Mouse (Mus musculus): ENCODE results near the gene Heatr3. TPM values are rescaled to one million over a fixed set of nuclear protein-coding genes. Genes with fewer than 3 reads are reported as not detected.

Heatr3 gene
- polyA plus RNA-seq, 1 experiment from 2014 or later: 13.5 TPM

- H3K27ac ChIP-seq (ENCODE audit: low read length): no peak overlapping the region
- peak; percentile 23 for TF ChIP-seq CTCF (IDR thresholded peaks at IDR 0.05)
- no peak for TF ChIP-seq EP300 (IDR thresholded peaks at IDR 0.05)
Measured at GRCm38 (mm10) chr8:88109241-88109640, 28.4 kb upstream of the Heatr3 start.

GRCm38 (mm10) chr8:88118456-88119036 is 19.1 kb upstream of the Heatr3 start, which contains the start of gene Cnep1r1:
Cnep1r1 (plus strand) TSS chr8:88118769.
- peak within 1 kb of the TSS; percentile 91 for H3K4me3 ChIP-seq (ENCODE audit: low read depth, low read length)
- H3K4me1 ChIP-seq (ENCODE audit: insufficient read depth, low read depth, low read length): no peaks in the 10 kb centered on the region; the same call in 1 of the 2 replicates
- no peaks in the 10 kb centered on the region for H3K36me3 ChIP-seq (ENCODE audit: insufficient read depth, low read length)
- TF ChIP-seq CTCF (IDR thresholded peaks at IDR 0.05) (peak; percentile 86), EP300 (IDR thresholded peaks at IDR 0.05) (peak; percentile 52; the same call in 1 of the 2 replicates)
- peak within 1 kb of the TSS; percentile 87 for H3K9ac ChIP-seq (replicated peaks; ENCODE audit: low read depth)
- DNase-seq (ENCODE audit: low spot score) (peak; percentile 98), ATAC-seq (peak; percentile 100)
- 1% methylated on average over 46 of the region's 49 CpGs for WGBS
- peak within 1 kb of the TSS; percentile 86 for H3K27ac ChIP-seq (ENCODE audit: low read length)
- peak within 1 kb of the TSS; percentile 68 for H3K4me2 ChIP-seq (replicated peaks; ENCODE audit: low read depth, low read length)
- H3K9me3 ChIP-seq (ENCODE audit: low read length): no peaks in the 10 kb centered on the region
- H3K27me3 ChIP-seq (replicated peaks; ENCODE audit: insufficient read depth, low read length): no peaks in the 10 kb centered on the region

More at GRCm38 (mm10) chr8:88109241-88109640, 28.4 kb upstream of the Heatr3 start:
- Histone ChIP-seq H3K4me2 (replicated peaks; ENCODE audit: low read depth, low read length) (no peak overlapping the region), H3K9ac (replicated peaks; ENCODE audit: low read depth) (no peak overlapping the region), H3K4me3 (ENCODE audit: low read depth, low read length) (no peak overlapping the region), H3K27me3 (replicated peaks; ENCODE audit: insufficient read depth, low read length) (no peaks in the 10 kb centered on the region), H3K36me3 (ENCODE audit: insufficient read depth, low read length) (no peaks in the 10 kb centered on the region), H3K4me1 (ENCODE audit: insufficient read depth, low read depth, low read length) (no peaks in the 10 kb centered on the region), H3K9me3 (ENCODE audit: low read length) (no peaks in the 10 kb centered on the region)
- WGBS: 84% methylated on average over 4 of the region's 4 CpGs
- ATAC-seq (no peak), DNase-seq (ENCODE audit: low spot score) (no peak)

DNA sequence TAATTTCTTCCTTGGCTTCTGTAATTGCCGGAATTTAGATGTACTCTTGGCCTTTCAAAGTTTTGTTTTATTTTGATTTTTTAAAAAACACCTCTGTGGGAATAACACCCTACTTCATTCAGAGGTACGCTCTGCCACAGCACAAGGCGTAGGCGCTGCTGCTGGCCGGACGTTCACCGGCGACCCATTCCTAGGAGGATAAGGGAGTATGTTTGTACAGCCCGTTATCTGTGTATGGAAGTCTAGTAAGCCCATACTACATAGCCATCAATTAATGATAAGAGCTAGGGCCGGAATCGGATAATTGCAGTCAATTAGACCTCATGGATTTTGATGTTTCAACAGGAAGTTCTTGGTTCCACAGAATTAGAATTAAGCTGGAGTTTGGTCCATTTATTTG is 18.6 kb upstream of the Heatr3 start:
- Histone ChIP-seq H3K9me3 (ENCODE audit: low read length) (no peaks in the 10 kb centered on the region), H3K27me3 (replicated peaks; ENCODE audit: insufficient read depth, low read length) (no peaks in the 10 kb centered on the region), H3K27ac (ENCODE audit: low read length) (peak overlapping the region; percentile 86), H3K36me3 (ENCODE audit: insufficient read depth, low read length) (no peaks in the 10 kb centered on the region), H3K4me1 (ENCODE audit: insufficient read depth, low read depth, low read length) (no peaks in the 10 kb centered on the region; the same call in 1 of the 2 replicates), H3K9ac (replicated peaks; ENCODE audit: low read depth) (peak overlapping the region; percentile 87), H3K4me3 (ENCODE audit: low read depth, low read length) (peak overlapping the region; percentile 91), H3K4me2 (replicated peaks; ENCODE audit: low read depth, low read length) (peak overlapping the region; percentile 68)
- TF ChIP-seq CTCF (IDR thresholded peaks at IDR 0.05) (no peak), EP300 (IDR thresholded peaks at IDR 0.05) (no peak)
- DNase-seq (ENCODE audit: low spot score) (no peak), ATAC-seq (peak; percentile 34)
- WGBS: under 1% methylated on average over 11 of the region's 11 CpGs

DNA sequence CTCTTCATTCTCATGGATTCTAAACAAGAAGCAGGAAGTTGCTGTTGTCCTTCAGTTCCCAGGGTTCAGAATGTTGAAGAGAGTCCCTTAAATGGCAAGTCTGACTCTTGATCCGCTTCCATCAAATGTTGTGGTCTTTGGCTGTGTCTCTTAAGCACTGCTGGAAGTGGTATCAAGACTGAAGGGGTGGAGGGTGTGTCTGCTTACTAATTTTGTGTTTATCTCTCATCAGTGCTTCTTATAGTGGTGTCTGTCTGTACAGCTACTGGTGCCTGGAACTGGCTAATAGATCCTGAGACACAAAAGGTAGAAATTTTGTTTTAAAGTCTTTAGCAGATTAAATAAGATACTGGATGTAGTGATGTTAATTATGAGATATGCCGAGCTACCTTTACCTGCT is 12.8 kb upstream of the Heatr3 start:
- Histone ChIP-seq H3K9ac (replicated peaks; ENCODE audit: low read depth) (no peak overlapping the region), H3K36me3 (ENCODE audit: insufficient read depth, low read length) (peaks cover 6% of the 10 kb centered on the region; the same call in 1 of the 2 replicates), H3K27ac (ENCODE audit: low read length) (no peak overlapping the region), H3K27me3 (replicated peaks; ENCODE audit: insufficient read depth, low read length) (no peaks in the 10 kb centered on the region), H3K9me3 (ENCODE audit: low read length) (no peaks in the 10 kb centered on the region), H3K4me1 (ENCODE audit: insufficient read depth, low read depth, low read length) (no peaks in the 10 kb centered on the region), H3K4me2 (replicated peaks; ENCODE audit: low read depth, low read length) (no peak overlapping the region), H3K4me3 (ENCODE audit: low read depth, low read length) (no peak overlapping the region)
- no peak for ATAC-seq
- WGBS: 92% methylated on average over 2 of the region's 2 CpGs
- no peak for TF ChIP-seq EP300 (IDR thresholded peaks at IDR 0.05)
- no peak for TF ChIP-seq CTCF (IDR thresholded peaks at IDR 0.05)
- no peak for DNase-seq (ENCODE audit: low spot score)

DNA sequence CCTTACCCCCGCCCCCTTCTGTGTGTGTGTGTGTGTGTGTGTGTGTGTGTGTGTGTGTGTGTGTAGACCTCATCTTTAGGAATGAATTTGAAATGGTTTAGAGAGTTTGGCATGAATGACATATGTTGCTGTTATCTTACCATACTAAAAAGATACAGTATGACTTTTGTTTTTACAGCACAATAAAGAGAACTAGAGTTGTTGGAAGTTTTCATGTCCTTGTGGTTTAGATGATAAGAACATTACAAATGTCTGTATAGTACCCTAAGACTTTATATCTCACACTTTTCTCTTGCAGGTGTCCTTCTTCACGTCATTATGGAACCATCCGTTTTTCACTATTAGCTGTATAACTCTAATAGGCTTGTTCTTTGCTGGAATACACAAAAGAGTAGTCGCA is 8.3 kb upstream of the Heatr3 start:
- no peak for TF ChIP-seq CTCF (IDR thresholded peaks at IDR 0.05)
- no peak for TF ChIP-seq EP300 (IDR thresholded peaks at IDR 0.05)
- Histone ChIP-seq H3K4me1 (ENCODE audit: insufficient read depth, low read depth, low read length) (no peaks in the 10 kb centered on the region), H3K4me2 (replicated peaks; ENCODE audit: low read depth, low read length) (no peak overlapping the region), H3K4me3 (ENCODE audit: low read depth, low read length) (no peak overlapping the region), H3K27me3 (replicated peaks; ENCODE audit: insufficient read depth, low read length) (no peaks in the 10 kb centered on the region), H3K36me3 (ENCODE audit: insufficient read depth, low read length) (peaks cover 14% of the 10 kb centered on the region; the same call in 1 of the 2 replicates), H3K27ac (ENCODE audit: low read length) (no peak overlapping the region), H3K9me3 (ENCODE audit: low read length) (no peaks in the 10 kb centered on the region), H3K9ac (replicated peaks; ENCODE audit: low read depth) (no peak overlapping the region)
- WGBS: 98% methylated on average over 3 of the region's 4 CpGs
- ATAC-seq: no peak
- DNase-seq (ENCODE audit: low spot score): no peak

- no peak overlapping the region for H3K4me2 ChIP-seq (replicated peaks; ENCODE audit: low read depth, low read length)
Measured at GRCm38 (mm10) chr8:88130754-88131317, 6.8 kb upstream of the Heatr3 start.

More at GRCm38 (mm10) chr8:88130754-88131317, 6.8 kb upstream of the Heatr3 start:
- Histone ChIP-seq H3K4me1 (ENCODE audit: insufficient read depth, low read depth, low read length) (no peaks in the 10 kb centered on the region), H3K27ac (ENCODE audit: low read length) (no peak overlapping the region), H3K9ac (replicated peaks; ENCODE audit: low read depth) (no peak overlapping the region), H3K36me3 (ENCODE audit: insufficient read depth, low read length) (peaks cover 14% of the 10 kb centered on the region; the same call in 1 of the 2 replicates), H3K27me3 (replicated peaks; ENCODE audit: insufficient read depth, low read length) (no peaks in the 10 kb centered on the region), H3K4me3 (ENCODE audit: low read depth, low read length) (no peak overlapping the region), H3K9me3 (ENCODE audit: low read length) (no peaks in the 10 kb centered on the region)
- DNase-seq (ENCODE audit: low spot score): no peak
- TF ChIP-seq EP300 (IDR thresholded peaks at IDR 0.05): no peak
- WGBS: 35% methylated on average over 7 of the region's 7 CpGs
- no peak for ATAC-seq

Measured in lung, postnatal 0 days (tissue).